Mouse (Mus musculus): Measurements from ENCODE around the gene Ipo9. TPM values are rescaled to one million over a fixed set of nuclear protein-coding genes. Genes with fewer than 3 reads are reported as not detected.
A peak's percentile ranks its signal among the peaks of the same experiment; 100 is the strongest.

The Ipo9 gene
- polyA plus RNA-seq (2017; shearing (Covaris generic)), result 10 to 100 TPM; 40.0 to 46.3 (median 41.9) TPM

DNA sequence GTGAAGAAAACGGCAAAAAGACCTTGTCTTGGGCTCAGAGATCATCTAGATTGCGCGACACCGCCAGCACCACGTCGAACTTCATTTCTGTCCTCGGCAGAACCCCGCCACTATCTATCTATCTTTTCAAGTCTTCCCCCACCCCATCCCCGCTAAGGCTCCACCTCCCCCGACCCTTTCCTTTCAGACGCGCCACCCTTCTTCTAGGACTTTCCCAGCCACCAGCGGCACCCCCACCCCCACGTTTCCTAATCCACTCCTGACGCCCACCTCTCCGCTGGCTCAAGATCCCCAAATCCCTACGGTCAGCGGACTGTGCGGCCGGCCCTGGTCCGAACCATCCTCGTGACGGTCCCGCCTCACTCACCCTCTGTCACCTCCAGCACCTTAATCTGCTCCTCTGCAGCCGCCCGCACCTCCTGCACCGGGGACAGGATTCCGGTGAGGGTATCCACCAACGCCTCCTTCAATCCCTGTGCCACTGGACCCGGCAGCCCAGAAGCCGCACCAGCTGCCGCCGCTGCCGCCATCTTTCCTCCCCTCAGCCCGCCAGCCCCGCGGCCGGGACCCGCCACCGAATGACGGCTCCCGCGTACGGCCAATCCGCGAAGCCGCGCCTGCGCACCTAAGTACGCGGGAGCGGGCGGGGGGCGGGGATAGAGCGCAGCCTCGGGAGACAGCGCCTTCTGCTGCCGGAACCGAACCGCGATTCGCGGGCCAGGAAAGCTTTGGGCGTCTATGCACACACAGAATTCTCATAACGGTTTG lies at the start of gene Ipo9:
Ipo9 (minus strand) TSS at position 599 of the 768 bp plus-strand sequence.
- ATAC-seq, result peak; percentile 95

GRCm38 (mm10) chr1:135475571-135475895 lies 45.2 kb upstream of the Ipo9 start:
- no peak for ATAC-seq

DNA sequence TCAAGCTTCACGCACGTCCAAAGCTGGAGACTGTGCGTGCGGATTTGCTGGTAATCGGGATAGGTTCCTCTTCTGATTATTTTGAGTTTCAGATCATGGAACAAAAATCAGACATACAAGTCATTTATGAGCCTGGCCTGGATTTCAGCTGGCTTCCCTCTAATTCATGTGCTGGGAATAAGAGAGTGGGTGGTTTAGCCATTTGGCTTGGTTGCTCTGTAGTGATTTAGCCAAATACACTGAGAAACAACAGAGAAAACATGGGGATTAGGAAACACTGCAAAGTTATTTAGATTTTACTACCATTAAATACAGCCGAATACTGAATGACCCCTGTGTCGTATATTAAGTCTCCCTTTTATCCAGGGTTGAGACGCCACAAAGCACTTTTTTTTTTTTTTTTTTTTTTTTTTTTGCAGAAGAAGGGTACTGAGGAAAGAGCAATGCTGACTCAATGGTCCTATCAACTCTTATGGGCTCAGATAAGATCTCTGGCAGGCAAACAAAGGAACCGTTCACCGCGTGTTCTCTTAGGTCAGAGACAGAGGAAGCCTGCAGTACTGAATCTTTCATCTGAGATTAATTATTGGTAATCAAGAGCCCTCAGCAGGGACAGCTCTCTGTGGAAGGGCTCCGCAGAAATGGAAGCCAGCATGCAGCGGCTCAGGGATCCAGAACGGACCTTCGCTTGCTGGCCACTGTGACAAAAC lies 44.7 kb upstream of the Ipo9 start:
- ATAC-seq, result no peak

GRCm38 (mm10) chr1:135472536-135472935 lies 42.2 kb upstream of the Ipo9 start:
- no peak for ATAC-seq

- no peak for ATAC-seq
Measured at GRCm38 (mm10) chr1:135471742-135472141, 41.4 kb upstream of the Ipo9 start.

- no peak for ATAC-seq
Measured at GRCm38 (mm10) chr1:135470546-135470945, 40.2 kb upstream of the Ipo9 start.

DNA sequence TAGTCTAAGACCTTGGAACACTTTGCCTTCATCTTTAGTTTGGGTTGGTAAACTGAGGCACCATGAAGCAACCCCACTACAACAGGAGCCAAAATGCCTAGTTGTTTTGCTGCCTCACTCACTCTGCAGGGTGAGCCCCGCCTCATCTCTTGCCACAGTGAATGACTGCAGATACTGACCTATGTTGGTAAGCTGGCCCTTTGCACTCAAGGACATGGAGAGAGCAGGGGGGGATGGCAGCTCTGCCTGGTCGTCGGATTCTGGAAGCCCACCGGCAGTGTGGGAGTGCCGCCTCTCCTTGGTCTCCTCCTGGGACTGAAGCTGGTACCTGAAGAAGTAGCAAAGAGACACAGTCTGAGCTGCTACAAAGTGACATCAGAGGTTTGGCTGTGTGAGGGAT lies 37.2 kb upstream of the Ipo9 start:
- no peak for ATAC-seq

GRCm38 (mm10) chr1:135466935-135467334 lies 36.6 kb upstream of the Ipo9 start:
- ATAC-seq, result no peak

- ATAC-seq, result no peak
Measured at GRCm38 (mm10) chr1:135465734-135466133, 35.4 kb upstream of the Ipo9 start.

DNA sequence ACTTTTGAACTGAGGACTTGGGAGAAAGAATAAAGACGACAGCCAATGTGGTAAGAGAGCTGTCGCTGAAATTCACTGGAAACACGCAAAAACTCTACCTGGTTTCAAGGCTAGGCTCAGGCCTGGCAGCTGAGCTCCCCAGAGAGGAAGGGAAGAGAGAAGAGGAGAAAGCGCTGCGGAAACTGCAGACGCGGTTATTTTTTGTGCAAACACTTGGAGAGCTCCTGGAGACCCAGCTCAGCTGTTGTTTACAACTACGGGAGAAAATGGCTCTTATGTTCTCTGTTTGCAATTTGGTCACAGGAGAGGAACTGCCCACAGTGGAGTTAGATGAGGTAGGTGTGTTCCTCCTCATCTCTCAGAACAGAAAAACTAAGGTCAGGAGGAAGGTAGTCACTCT lies 32.4 kb upstream of the Ipo9 start:
- no peak for ATAC-seq

DNA sequence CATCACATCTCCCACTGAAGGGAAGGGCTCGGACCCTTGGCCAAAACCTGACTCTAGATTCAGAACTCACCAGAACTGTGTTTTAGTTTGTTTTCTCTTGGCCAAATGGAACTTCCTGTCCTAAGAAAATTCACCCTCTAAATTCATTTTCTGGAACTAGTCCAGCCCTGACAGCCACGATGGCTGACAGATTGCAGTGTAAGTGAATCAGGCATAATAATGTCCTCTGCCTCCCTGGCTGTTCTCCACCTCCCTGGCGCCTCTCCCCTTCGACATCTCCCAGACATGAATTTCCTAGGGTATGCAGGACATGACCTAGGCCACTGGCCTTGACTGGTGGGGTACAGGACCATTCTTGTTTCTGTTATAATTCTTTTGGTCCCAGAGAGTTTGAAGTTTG lies 32.0 kb upstream of the Ipo9 start:
- no peak for ATAC-seq

- no peak for ATAC-seq
Measured at GRCm38 (mm10) chr1:135461097-135461730, 30.9 kb upstream of the Ipo9 start.

DNA sequence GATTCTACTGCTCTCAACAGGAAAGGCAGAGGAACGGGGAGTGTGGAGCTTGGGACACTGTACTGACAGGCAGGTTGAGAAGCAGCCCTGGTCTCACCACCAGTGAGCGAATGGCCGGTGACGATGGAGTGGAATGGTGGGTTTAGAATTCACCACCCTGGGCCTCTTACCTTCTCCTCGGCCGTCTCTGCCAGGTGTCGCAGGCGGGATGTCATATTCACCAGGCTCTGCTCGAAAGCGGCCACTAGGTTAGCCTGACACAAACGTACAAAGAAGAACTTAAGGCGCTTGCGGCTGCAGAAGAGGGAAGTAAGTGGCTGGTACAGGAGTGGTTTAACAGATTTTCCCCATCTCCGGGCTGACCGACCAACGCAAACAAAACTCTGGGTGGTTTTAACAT lies 30.2 kb upstream of the Ipo9 start:
- no peak for ATAC-seq

GRCm38 (mm10) chr1:135457860-135458259 lies 27.6 kb upstream of the Ipo9 start:
- ATAC-seq, result no peak

GRCm38 (mm10) chr1:135452259-135452658 lies 22.0 kb upstream of the Ipo9 start:
- no peak for ATAC-seq

DNA sequence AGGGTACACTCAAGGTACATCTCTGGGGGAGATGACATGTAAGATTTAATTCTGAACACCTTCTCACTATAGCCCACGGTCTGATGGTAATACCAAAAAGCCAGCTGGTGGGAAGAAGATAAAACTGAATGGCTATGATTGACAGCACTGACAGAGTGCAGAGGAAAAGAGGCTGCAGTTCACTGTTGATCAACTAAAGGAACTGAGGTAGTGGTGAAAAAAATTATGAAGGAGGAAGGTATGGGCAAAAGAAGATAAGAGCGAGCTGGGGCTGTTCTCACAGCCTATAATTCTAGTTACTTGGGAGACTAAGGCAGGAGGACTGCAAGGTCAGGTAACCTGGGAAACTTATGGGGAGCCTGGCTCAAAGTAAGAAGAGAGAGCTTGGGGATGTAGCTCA lies 21.1 kb upstream of the Ipo9 start:
- no peak for ATAC-seq

DNA sequence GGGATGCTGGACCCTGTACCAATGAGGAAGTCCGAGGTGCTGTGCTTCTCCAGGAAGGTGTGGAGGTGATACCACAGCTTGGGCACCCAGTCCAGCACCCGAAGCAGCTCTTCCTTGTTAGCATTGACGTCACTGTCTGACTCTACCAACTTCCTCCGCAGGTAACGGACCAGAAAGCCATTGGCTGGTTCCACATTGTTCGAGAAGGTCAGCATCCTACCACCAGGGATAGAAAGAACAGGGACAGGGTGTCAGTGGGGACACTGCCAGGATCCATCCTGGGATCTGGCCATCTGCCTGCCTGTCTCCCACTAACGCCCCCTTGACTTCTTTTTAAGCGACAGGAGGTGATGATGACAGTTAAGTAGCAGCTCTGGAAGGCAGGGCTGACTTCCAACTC lies 19.6 kb upstream of the Ipo9 start:
- ATAC-seq, result no peak

- ATAC-seq, result no peak
Measured at GRCm38 (mm10) chr1:135448940-135449339, 18.6 kb upstream of the Ipo9 start.

DNA sequence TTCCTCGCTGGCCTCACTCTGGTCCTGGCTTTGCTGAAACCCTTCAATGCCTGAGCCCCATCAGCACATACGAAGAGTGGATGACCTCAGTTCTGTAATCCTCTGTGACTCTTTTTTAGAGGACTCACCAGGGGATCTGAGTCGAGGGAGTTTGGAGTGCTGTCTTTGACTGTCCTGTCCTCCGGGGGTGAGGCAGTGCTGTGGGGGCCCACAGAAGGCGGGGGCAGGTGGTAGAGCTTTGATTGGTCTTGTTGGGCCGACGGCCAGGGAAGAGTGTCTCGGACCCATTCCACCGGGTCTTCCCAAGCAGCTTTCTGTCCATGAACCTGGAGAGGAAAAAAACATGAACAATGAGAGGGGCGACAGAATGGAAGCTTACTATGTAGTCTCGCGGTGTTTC lies 13.2 kb upstream of the Ipo9 start:
- no peak for ATAC-seq

GRCm38 (mm10) chr1:135441861-135442260 lies 11.6 kb upstream of the Ipo9 start:
- ATAC-seq, result no peak

DNA sequence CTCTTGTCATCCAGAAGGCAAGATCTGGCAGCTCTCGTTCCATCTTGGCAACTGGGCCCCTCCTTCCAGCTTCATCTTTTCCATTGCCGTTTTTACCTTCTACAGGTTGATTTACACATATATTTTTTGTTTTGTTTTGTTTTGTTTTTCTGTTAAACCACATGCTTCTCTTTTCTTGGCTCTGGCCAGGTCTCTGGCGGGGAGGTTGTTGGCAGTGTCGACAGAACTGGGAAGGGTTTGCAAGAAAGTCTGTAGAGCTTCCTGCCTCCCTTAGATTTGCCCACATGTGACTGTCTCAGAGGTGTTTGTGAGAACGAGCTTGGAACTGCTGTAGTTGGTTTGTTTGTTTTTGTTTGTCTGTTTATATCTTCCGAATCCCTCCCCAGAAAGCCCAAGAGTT lies 10.7 kb upstream of the Ipo9 start:
- no peak for ATAC-seq

- ATAC-seq, result no peak
Measured at GRCm38 (mm10) chr1:135438801-135439200, 8.5 kb upstream of the Ipo9 start.

DNA sequence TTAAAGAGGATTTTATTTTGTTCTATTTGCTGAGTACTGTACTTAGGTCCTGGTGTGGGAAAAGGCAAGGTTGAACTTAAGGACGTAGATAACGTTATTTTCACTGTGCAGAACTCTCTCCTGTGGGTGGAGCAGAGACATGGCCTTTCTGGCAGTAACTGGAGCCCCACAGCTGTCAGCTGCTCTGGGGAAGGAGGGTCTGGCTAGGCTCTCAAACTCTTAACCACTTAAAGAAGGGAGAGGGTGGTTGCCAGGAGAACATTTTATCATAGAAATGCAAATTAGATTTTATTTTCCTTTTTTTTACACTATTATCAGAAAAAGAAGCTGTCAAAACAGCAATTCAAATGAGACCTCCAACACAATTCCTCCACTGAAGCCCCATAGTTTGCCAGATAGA lies 5.5 kb upstream of the Ipo9 start:
- no peak for ATAC-seq

GRCm38 (mm10) chr1:135430669-135431017 lies 344 bp upstream of the Ipo9 start:
- peak; percentile 51 for ATAC-seq

Measured in inflammation-experienced regulatory T-cells, adult 6 months (primary cell).